Mouse (Mus musculus) intestine, embryonic 15.5 days (tissue): ENCODE measurements around the gene Fbxo4. TPM values are rescaled to one million over a fixed set of nuclear protein-coding genes. Genes with fewer than 3 reads are reported as not detected.

Experiments used
- ATAC-seq: fragments of 200-750 bp; cut with Nextera tagmentation; 2 replicates; pipeline ENCODE4 v1.8.0; 2017; ENCODE audit warnings: moderate TSS enrichment, moderate library complexity
- H3K27ac ChIP-seq: fragments of 300-500 bp; sonication (generic); 2 replicates; pipeline ENCODE4 v1.5.1; 2015; ENCODE audit warnings: mild to moderate bottlenecking, inconsistent platforms
- H3K27me3 ChIP-seq: fragments of 300-500 bp; sonication (generic); replicated peaks from 2 replicates; pipeline ENCODE4 v1.6.1; 2015; ENCODE audit warnings: inconsistent platforms
- H3K36me3 ChIP-seq: fragments of 300-500 bp; sonication (generic); 2 replicates; pipeline ENCODE4 v1.6.1; 2015; ENCODE audit warnings: inconsistent platforms
- H3K4me1 ChIP-seq: fragments of 300-500 bp; sonication (generic); replicated peaks from 2 replicates; pipeline ENCODE4 v1.6.1; 2015; ENCODE audit warnings: inconsistent platforms
- H3K4me2 ChIP-seq: fragments of 300-500 bp; sonication (generic); replicated peaks from 2 replicates; pipeline ENCODE4 v1.6.1; 2015; ENCODE audit warnings: mild to moderate bottlenecking, inconsistent platforms
- H3K4me3 ChIP-seq: fragments of 300-500 bp; sonication (generic); replicated peaks from 2 replicates; pipeline ENCODE4 v1.5.1; 2015; ENCODE audit warnings: inconsistent platforms
- H3K9ac ChIP-seq: fragments of 300-500 bp; sonication (generic); 2 replicates; pipeline ENCODE4 v1.6.1; 2015; ENCODE audit warnings: inconsistent platforms
- H3K9me3 ChIP-seq: fragments of 300-500 bp; sonication (generic); 2 replicates; pipeline ENCODE4 v1.6.1; 2016; ENCODE audit warnings: inconsistent platforms
- WGBS: fragments of 180-500 bp; shearing (Covaris S2); methylation state at CpG from one replicate; pipeline ENCODE4 v1.1.7; 2015; 5-methylcytosine and 5-hydroxymethylcytosine counted together
- polyA plus RNA-seq: library from polyadenylated mRNA; unstranded; fragments of >200 nt; fragmentation: Nextera tagmentation; extraction: Ambion mirVana; gene quantifications from 2 replicates; pipeline ENCODE4 v1.2.1, GENCODE M21; 2015

Gene Fbxo4
- polyA plus RNA-seq, 1 experiment from 2014 or later: 12.3 TPM

DNA sequence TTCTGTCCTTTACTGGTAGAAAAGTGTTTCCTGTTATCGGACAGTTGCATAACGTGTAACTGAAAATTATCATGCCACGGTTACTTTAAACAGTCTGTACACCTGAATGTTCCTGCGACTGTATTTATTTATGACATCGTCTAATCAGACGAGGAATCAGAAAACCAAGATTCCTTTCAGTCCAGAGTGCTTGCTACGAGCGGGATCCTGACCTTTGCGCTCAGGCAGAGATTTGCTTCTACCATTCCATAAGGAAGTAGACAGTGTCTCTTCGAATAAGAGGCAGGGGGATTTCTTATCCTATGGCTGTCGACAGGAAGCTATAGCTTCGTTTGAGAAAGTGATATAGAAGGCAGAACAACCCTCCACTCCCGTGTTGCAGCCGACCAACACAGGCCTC, 9.6 kb downstream of the Fbxo4 start:
- Histone ChIP-seq H3K4me1 (no peaks in the 10 kb centered on the region), H3K27ac (peak overlapping the region; percentile 54; the same call in 1 of the 2 replicates), H3K9ac (no peak overlapping the region), H3K27me3 (no peaks in the 10 kb centered on the region), H3K36me3 (no peaks in the 10 kb centered on the region), H3K4me2 (no peak overlapping the region), H3K9me3 (no peaks in the 10 kb centered on the region), H3K4me3 (no peak overlapping the region)
- peak; percentile 93 for ATAC-seq
- WGBS: 72% methylated on average over 14 of the region's 14 CpGs

DNA sequence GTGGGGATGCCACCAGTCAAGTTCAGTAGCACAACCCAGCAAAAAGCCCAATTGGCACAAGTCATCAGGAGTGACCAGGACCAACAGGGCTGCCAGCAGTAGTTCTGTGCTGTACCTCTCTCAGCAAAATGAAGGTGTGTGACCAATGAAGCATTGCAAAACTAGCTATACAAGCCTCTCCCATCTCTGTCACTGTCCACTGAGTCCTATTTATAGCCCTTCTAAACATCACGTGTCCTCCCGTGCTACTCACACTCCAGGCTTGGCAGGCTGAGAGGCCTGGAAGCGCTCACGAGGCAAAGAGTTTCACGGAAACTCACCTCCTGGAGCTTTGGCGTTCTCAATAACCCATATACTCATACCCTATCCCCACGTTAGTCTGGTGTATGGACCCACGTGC, 17.1 kb downstream of the Fbxo4 start:
- no peaks in the 10 kb centered on the region for H3K9me3 ChIP-seq
- H3K4me1 ChIP-seq: no peaks in the 10 kb centered on the region
- no peaks in the 10 kb centered on the region for H3K27me3 ChIP-seq
- no peak overlapping the region for H3K27ac ChIP-seq
- H3K4me2 ChIP-seq: no peak overlapping the region
- ATAC-seq: no peak
- no peaks in the 10 kb centered on the region for H3K36me3 ChIP-seq
- WGBS: 84% methylated on average over 8 of the region's 8 CpGs
- no peak overlapping the region for H3K9ac ChIP-seq
- no peak overlapping the region for H3K4me3 ChIP-seq

DNA sequence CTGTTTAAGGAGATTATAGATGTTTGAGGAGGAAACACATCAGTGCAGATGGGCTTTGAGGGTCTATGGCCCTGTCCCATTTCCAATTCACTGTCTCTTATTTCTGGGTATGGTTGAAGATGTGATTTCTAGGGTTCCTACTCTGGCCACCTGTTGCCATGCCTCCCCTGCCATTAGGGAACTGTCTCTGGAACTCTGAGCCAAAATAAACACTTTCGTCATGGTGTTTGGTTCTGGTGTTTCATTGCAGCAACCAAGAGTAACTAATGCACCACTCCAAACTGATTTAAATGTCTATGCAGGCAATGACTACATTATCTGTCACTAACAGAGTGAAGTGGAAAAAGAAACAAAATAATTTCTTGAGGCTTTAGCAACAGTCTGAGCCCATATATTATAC, 19.3 kb downstream of the Fbxo4 start:
- WGBS: 58% methylated on average over 1 of the region's 1 CpGs
- no peaks in the 10 kb centered on the region for H3K4me1 ChIP-seq
- no peak overlapping the region for H3K27ac ChIP-seq
- no peak for ATAC-seq
- H3K9ac ChIP-seq: no peak overlapping the region
- H3K27me3 ChIP-seq: no peaks in the 10 kb centered on the region
- no peak overlapping the region for H3K4me3 ChIP-seq
- no peaks in the 10 kb centered on the region for H3K9me3 ChIP-seq
- no peak overlapping the region for H3K4me2 ChIP-seq
- no peaks in the 10 kb centered on the region for H3K36me3 ChIP-seq

DNA sequence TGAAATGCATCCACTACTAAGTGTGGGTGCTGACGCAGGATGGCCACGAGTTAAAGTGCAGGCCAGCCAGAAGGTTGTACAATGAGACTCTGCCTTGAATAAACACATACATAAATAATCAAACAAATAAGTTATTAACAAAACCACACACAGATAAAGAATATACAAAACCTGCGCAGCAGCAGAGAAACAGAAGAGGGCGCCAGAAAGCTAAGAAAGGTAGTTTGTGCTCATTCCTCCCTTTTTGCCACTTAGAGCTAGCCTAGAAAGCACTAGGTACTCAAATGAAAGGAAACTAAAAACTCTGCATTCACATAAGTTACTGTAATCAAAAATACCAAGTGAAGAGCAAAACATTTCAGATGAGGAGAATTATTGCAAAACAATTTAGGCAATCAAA, 21.4 kb downstream of the Fbxo4 start:
- no peaks in the 10 kb centered on the region for H3K27me3 ChIP-seq
- no peak overlapping the region for H3K9ac ChIP-seq
- no peak overlapping the region for H3K4me2 ChIP-seq
- H3K9me3 ChIP-seq: no peaks in the 10 kb centered on the region
- no peak overlapping the region for H3K27ac ChIP-seq
- 28% methylated on average over 4 of the region's 4 CpGs for WGBS
- no peak overlapping the region for H3K4me3 ChIP-seq
- H3K36me3 ChIP-seq: no peaks in the 10 kb centered on the region
- no peaks in the 10 kb centered on the region for H3K4me1 ChIP-seq
- 0 out of 2 replicates have a peak, but pooled peaks have one; percentile 23 for ATAC-seq

GRCm38 (mm10) chr15:3954971-3955370, 24.4 kb downstream of the Fbxo4 start:
- ATAC-seq: no peak
- 90% methylated on average over 2 of the region's 2 CpGs for WGBS

DNA sequence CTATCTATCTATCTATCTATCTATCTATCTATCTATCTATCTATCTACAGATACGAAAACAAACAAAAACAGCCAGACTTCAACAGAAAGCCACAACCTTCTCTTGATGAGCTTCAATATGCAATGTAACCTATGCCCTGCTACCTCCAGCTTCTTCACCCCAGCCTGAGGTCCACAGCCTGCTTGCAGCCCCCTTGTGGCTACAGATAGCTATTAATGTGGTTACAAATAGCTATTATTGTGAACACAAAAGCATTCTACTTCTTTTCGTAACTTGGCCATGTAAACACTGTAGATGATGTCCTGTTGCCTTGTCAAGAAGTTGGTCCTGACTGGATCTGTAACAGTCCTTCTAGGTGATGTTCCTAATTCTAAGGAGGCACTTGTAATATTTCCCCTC, 41.2 kb downstream of the Fbxo4 start:
- 86% methylated on average over 2 of the region's 2 CpGs for WGBS
- Histone ChIP-seq H3K27ac (no peak overlapping the region), H3K4me3 (no peak overlapping the region), H3K9ac (no peak overlapping the region), H3K4me2 (no peak overlapping the region), H3K27me3 (no peaks in the 10 kb centered on the region), H3K9me3 (no peaks in the 10 kb centered on the region), H3K36me3 (no peaks in the 10 kb centered on the region), H3K4me1 (no peaks in the 10 kb centered on the region)
- no peak for ATAC-seq

More at GRCm38 (mm10) chr15:3954971-3955370, 24.4 kb downstream of the Fbxo4 start:
- Histone ChIP-seq H3K9me3 (no peaks in the 10 kb centered on the region), H3K27ac (no peak overlapping the region), H3K4me1 (no peaks in the 10 kb centered on the region), H3K4me2 (no peak overlapping the region), H3K36me3 (no peaks in the 10 kb centered on the region), H3K9ac (no peak overlapping the region), H3K27me3 (no peaks in the 10 kb centered on the region), H3K4me3 (no peak overlapping the region)

DNA sequence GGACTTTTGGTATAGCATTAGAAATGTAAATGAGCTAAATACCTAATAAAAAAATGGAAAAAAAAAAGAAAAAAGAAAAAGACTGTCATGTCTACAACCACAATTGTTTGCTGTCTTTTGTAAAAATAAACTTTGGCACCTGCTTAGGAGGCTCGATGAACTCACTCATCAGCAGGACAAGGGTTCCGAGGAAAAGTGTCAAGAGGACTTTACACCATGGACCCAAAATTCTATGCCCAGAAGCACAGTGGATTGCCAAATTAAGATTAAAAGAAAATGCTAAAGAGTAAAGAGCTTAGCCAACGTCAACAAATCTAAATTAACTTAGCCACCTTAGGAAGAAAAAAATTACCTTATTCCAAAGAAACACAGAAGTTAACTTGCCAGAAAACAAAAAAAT, 43.3 kb downstream of the Fbxo4 start:
- no peaks in the 10 kb centered on the region for H3K36me3 ChIP-seq
- H3K9me3 ChIP-seq: no peaks in the 10 kb centered on the region
- H3K4me1 ChIP-seq: no peaks in the 10 kb centered on the region
- H3K4me2 ChIP-seq: no peak overlapping the region
- WGBS: 87% methylated on average over 3 of the region's 3 CpGs
- no peaks in the 10 kb centered on the region for H3K27me3 ChIP-seq
- no peak overlapping the region for H3K4me3 ChIP-seq
- no peak for ATAC-seq
- H3K9ac ChIP-seq: no peak overlapping the region
- H3K27ac ChIP-seq: no peak overlapping the region

- WGBS: 89% methylated on average over 4 of the region's 4 CpGs
- no peaks in the 10 kb centered on the region for H3K36me3 ChIP-seq
- ATAC-seq: no peak
- H3K4me3 ChIP-seq: no peak overlapping the region
- H3K9me3 ChIP-seq: no peaks in the 10 kb centered on the region
- no peaks in the 10 kb centered on the region for H3K4me1 ChIP-seq
- no peak overlapping the region for H3K9ac ChIP-seq
- no peaks in the 10 kb centered on the region for H3K27me3 ChIP-seq
- no peak overlapping the region for H3K4me2 ChIP-seq
- H3K27ac ChIP-seq: no peak overlapping the region
These were observed 45.9 kb downstream of the Fbxo4 start for GRCm38 (mm10) chr15:3933466-3933865.

DNA sequence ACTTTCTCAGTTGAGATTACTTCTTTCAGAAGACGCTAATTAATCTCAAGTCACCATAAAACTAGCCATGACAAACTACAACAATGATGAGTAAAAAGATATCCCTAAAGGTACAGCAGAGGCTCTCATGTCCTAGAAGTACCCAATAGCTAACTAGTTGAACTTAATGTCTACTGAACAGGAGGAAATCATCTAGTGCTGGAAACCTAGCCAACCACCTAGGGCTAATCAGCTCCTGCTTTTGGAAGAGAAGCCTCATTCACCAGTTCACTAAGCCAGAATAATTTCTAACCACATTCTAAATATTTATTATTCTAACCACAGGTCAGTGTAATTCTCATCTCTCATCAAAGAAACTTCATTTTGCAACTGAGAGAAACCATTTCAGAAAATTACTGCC, 47.4 kb downstream of the Fbxo4 start:
- Histone ChIP-seq H3K9ac (no peak overlapping the region), H3K4me2 (no peak overlapping the region), H3K36me3 (no peaks in the 10 kb centered on the region), H3K9me3 (no peaks in the 10 kb centered on the region), H3K27me3 (no peaks in the 10 kb centered on the region), H3K4me3 (no peak overlapping the region), H3K27ac (no peak overlapping the region), H3K4me1 (no peaks in the 10 kb centered on the region)
- 91% methylated on average over 1 of the region's 1 CpGs for WGBS
- no peak for ATAC-seq

Other genes with a start within 250 kb of the Fbxo4 start
- gene AW549877, start 16.2 kb upstream of the Fbxo4 start, polyA plus RNA-seq: 29.3 and 31.6 TPM in 2 replicates
- gene Oxct1, start 46.8 kb upstream of the Fbxo4 start, polyA plus RNA-seq: 175 and 233 TPM in 2 replicates